Mouse (Mus musculus) G1E-ER4 (cell line): ENCODE results near the gene Fbxw8. TPM values are rescaled to one million over a fixed set of nuclear protein-coding genes. Genes with fewer than 3 reads are reported as not detected.

Source experiments
- GATA1 ChIP-seq: IDR thresholded peaks from one replicate; pipeline ENCODE4 v1.8.0; 2012; ENCODE audit warnings: low read length, inconsistent platforms
- polyA plus RNA-seq: library from polyadenylated mRNA; stranded (reverse); fragments of >175 nt; gene quantifications from 2 replicates; pipeline ENCODE4 v1.2.3, GENCODE M21; 2012

Gene Fbxw8
- polyA plus RNA-seq, 1 experiment = 36.0 TPM

DNA sequence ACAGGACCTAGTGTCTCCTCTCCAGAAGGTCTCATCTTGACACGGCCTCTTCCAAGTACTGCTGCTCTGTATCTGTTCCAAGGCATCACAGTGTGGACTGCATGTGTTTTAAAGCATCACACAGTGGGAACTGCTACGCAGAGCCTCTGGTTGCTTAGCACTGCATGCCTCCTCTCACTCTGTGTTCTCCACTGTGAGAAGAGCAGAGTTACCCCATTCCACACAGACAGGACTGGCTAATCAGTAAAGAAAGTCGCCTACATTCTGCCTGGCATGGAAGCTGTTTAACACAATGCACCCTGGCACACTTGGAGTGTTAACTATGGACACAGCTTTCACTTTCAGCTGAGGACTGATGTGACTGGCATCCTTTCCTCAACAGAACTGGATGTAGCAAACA is 58.9 kb downstream of the Fbxw8 start:
- TF ChIP-seq GATA1 = no peak

- no peak for TF ChIP-seq GATA1
Measured at GRCm38 (mm10) chr5:118095849-118096248, 59.4 kb downstream of the Fbxw8 start.

GRCm38 (mm10) chr5:118095433-118095832 is 59.8 kb downstream of the Fbxw8 start:
- no peak for TF ChIP-seq GATA1

GRCm38 (mm10) chr5:118093321-118094035 is 61.8 kb downstream of the Fbxw8 start:
- no peak for TF ChIP-seq GATA1

GRCm38 (mm10) chr5:118090837-118091236 is 64.4 kb downstream of the Fbxw8 start:
- TF ChIP-seq GATA1 = no peak

GRCm38 (mm10) chr5:118090101-118090500 is 65.2 kb downstream of the Fbxw8 start:
- TF ChIP-seq GATA1 = no peak

GRCm38 (mm10) chr5:118089102-118089501 is 66.2 kb downstream of the Fbxw8 start:
- TF ChIP-seq GATA1 = no peak

DNA sequence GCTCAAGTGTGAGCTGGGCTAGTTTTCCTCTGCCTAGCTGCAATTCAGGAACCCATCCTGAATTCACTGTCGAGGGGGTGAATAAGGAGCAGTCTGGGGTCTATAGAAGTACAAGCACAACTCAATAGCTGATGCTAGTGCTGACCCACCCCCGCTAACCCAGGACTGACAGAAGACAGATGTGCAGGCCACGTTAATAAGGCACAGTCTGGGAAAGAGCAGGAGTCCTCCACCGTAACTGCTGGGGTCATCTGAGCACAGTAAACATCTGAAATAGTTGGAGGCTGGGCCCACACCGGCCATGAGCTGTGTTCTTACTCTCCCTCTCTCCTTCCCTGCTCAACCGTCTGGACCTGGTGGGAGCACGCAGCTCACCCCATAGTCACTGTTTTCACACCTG is 68.3 kb downstream of the Fbxw8 start:
- no peak for TF ChIP-seq GATA1

- TF ChIP-seq GATA1 = no peak
Measured at GRCm38 (mm10) chr5:118085313-118085712, 70.0 kb downstream of the Fbxw8 start.

GRCm38 (mm10) chr5:118084171-118084727 is 71.0 kb downstream of the Fbxw8 start:
- no peak for TF ChIP-seq GATA1

GRCm38 (mm10) chr5:118083060-118083638 is 72.1 kb downstream of the Fbxw8 start:
- no peak for TF ChIP-seq GATA1

DNA sequence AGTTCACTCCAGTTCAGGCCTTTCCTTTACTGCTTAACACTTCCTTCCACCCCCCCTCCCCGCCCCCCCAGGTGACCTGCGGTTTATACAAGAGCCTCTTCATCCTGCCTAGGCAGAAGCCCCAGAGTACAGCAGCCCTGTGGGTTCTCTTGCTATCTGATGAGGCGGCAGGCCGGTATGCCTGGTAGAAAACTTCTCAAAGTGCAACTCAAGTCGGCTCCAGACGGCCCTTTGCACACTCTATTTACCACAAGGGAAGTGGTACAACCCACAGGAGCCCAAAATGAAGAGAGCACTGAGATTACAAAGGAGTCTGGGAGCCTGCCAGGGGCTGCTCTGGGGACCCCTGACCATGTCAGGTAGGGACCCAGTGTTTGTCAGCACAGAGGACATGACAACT is 73.3 kb downstream of the Fbxw8 start:
- no peak for TF ChIP-seq GATA1

DNA sequence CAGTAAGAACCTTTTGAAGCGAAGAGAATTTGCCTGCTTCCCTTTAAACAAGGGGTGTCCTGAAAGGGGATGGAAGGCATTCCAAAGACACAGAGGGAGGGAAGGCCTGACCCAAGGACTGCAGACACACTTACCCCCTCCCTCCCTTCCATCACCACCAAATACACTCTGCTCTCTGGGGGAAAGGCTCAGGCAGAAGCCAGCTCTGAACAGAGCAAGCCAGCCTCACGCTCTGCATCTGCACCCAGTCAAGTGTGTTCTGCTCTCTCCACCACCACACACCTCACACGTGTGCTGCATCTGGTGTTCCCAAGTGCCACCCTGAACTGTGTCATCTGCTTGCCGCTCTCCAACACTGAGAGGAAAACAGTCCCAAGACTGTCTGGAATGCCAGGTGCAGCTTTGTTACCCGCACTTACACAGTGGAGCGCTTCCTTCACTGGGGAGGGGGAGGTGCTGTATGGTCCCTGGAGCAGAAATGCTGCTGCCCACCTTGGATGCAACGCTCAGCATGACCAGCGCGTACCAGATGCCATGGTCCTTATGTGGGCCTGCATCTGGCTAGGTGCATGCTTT is 73.8 kb downstream of the Fbxw8 start:
- no peak for TF ChIP-seq GATA1

- no peak for TF ChIP-seq GATA1
Measured at GRCm38 (mm10) chr5:118079839-118080250, 75.4 kb downstream of the Fbxw8 start.

DNA sequence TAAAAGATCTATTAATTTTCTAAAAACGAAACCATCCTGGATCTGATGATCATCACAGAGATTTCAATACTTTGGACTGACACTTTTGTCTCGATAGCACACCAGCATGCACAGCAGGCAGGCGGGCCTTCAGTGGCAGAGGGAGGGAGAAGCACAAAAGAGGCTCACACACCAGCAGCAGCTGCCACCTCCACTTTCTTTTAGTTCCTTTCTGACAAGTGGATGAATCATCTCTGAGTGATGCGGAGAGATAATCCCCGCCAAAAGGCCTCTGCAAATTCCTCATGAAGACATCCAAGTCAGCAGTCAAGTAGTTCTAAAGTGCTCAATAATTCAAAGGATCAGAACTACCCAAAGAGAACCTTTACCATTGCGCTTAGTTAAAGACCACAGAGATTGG is 75.9 kb downstream of the Fbxw8 start:
- TF ChIP-seq GATA1 = no peak

- no peak for TF ChIP-seq GATA1
Measured at GRCm38 (mm10) chr5:118078550-118078949, 76.7 kb downstream of the Fbxw8 start.
